Mouse (Mus musculus): ENCODE data around the gene Uaca.

Uaca gene

GRCm38 (mm10) chr9:60885148-60885547 is 90.8 kb downstream of the Uaca start:
- no peak for DNase-seq (ENCODE audit: low spot score in 2 of 2)

- peak in 1 of 2 experiments; percentile 22 for DNase-seq (ENCODE audit: low spot score in 2 of 2)
Measured at GRCm38 (mm10) chr9:60886431-60887371, 92.4 kb downstream of the Uaca start.

- no peak for DNase-seq (ENCODE audit: low spot score in 2 of 2)
Measured at GRCm38 (mm10) chr9:60887389-60887811, 93.1 kb downstream of the Uaca start.

GRCm38 (mm10) chr9:60893511-60893910 is 99.2 kb downstream of the Uaca start:
- no peak for DNase-seq (ENCODE audit: low spot score in 2 of 2)

GRCm38 (mm10) chr9:60895486-60896110 is 101.3 kb downstream of the Uaca start:
- peak in 1 of 2 experiments; percentile 63 for DNase-seq (ENCODE audit: low spot score in 2 of 2)

GRCm38 (mm10) chr9:60898291-60899020 is 104.1 kb downstream of the Uaca start:
- no peak for DNase-seq (ENCODE audit: low spot score in 2 of 2)

- no peak for DNase-seq (ENCODE audit: low spot score in 2 of 2)
Measured at GRCm38 (mm10) chr9:60899201-60899600, 104.9 kb downstream of the Uaca start.

- DNase-seq (ENCODE audit: low spot score in 2 of 2) = no peak
Measured at GRCm38 (mm10) chr9:60899797-60900459, 105.6 kb downstream of the Uaca start.

- DNase-seq (ENCODE audit: low spot score in 2 of 2) = no peak
Measured at GRCm38 (mm10) chr9:60912266-60912665, 117.9 kb downstream of the Uaca start.

- no peak for DNase-seq (ENCODE audit: low spot score in 2 of 2)
Measured at GRCm38 (mm10) chr9:60913626-60914025, 119.3 kb downstream of the Uaca start.

GRCm38 (mm10) chr9:60919936-60920672 is 125.8 kb downstream of the Uaca start:
- DNase-seq (ENCODE audit: low spot score in 2 of 2) = peak in 1 of 2 experiments; percentile 10

- no peak for DNase-seq (ENCODE audit: low spot score in 2 of 2)
Measured at GRCm38 (mm10) chr9:60920673-60921062, 126.3 kb downstream of the Uaca start.

GRCm38 (mm10) chr9:60921287-60921686 is 126.9 kb downstream of the Uaca start:
- DNase-seq (ENCODE audit: low spot score in 2 of 2) = no peak

GRCm38 (mm10) chr9:60921831-60922230 is 127.5 kb downstream of the Uaca start:
- DNase-seq (ENCODE audit: low spot score in 2 of 2) = no peak

GRCm38 (mm10) chr9:60926301-60926700 is 132.0 kb downstream of the Uaca start:
- DNase-seq (ENCODE audit: low spot score in 2 of 2) = no peak

- DNase-seq (ENCODE audit: low spot score in 2 of 2) = no peak
Measured at GRCm38 (mm10) chr9:60929290-60929983, 135.1 kb downstream of the Uaca start.
